Mouse (Mus musculus): ENCODE measurements around the gene Brd2. TPM values are rescaled to one million over a fixed set of nuclear protein-coding genes. Genes with fewer than 3 reads are reported as not detected.

Gene Brd2
- polyA plus RNA-seq, 1 experiment from 2014 or later = 35.8 TPM

- Histone ChIP-seq H3K27me3 (ENCODE audit: control insufficient read depth, insufficient read depth, low read depth, low read length) (no peaks in the 10 kb centered on the region), H3K9ac (ENCODE audit: low read depth, low read length) (peak within 1 kb of the TSS; percentile 97), H3K9me3 (replicated peaks; ENCODE audit: control insufficient read depth, low read length) (no peaks in the 10 kb centered on the region), H3K4me3 (ENCODE audit: low read depth, low read length) (peak within 1 kb of the TSS; percentile 99), H3K36me3 (ENCODE audit: control insufficient read depth, insufficient read depth) (peaks cover 38% of the 10 kb centered on the region), H3K4me1 (ENCODE audit: control insufficient read depth, low read depth, low read length) (peaks cover 50% of the 10 kb centered on the region), H3K27ac (ENCODE audit: low read length) (peak within 1 kb of the TSS; percentile 100), H3K4me2 (ENCODE audit: low read depth, low read length) (peak within 1 kb of the TSS; percentile 100)
- WGBS (ENCODE audit: insufficient replicate concordance) = under 1% methylated on average over 96 of the region's 96 CpGs
- ATAC-seq (ENCODE audit: low read depth) = peak; percentile 76
These were observed 2.9 kb downstream of the Brd2 start, which contains the start of gene H2-DMa for GRCm38 (mm10) chr17:34119249-34120179. Gene H2-DMa (plus strand): TSS chr17:34119541.

- Histone ChIP-seq H3K4me1 (ENCODE audit: control insufficient read depth, low read depth, low read length) (peaks cover 47% of the 10 kb centered on the region), H3K4me2 (ENCODE audit: low read depth, low read length) (peak overlapping the region; percentile 77), H3K9me3 (replicated peaks; ENCODE audit: control insufficient read depth, low read length) (no peaks in the 10 kb centered on the region), H3K9ac (ENCODE audit: low read depth, low read length) (peak overlapping the region; percentile 94), H3K27me3 (ENCODE audit: control insufficient read depth, insufficient read depth, low read depth, low read length) (no peaks in the 10 kb centered on the region), H3K36me3 (ENCODE audit: control insufficient read depth, insufficient read depth) (peaks cover 44% of the 10 kb centered on the region), H3K4me3 (ENCODE audit: low read depth, low read length) (peak overlapping the region; percentile 99), H3K27ac (ENCODE audit: low read length) (peak overlapping the region; percentile 74)
- peak; percentile 14 for ATAC-seq (ENCODE audit: low read depth)
- under 1% methylated on average over 38 of the region's 38 CpGs for WGBS (ENCODE audit: insufficient replicate concordance)
These were observed 3.6 kb downstream of the Brd2 start for GRCm38 (mm10) chr17:34118873-34119248.

GRCm38 (mm10) chr17:34118113-34118872 lies 4.1 kb downstream of the Brd2 start:
- peaks cover 50% of the 10 kb centered on the region for H3K36me3 ChIP-seq (ENCODE audit: control insufficient read depth, insufficient read depth)

GRCm38 (mm10) chr17:34117421-34118112 lies 4.9 kb downstream of the Brd2 start:
- no peak for ATAC-seq (ENCODE audit: low read depth)
- Histone ChIP-seq H3K4me3 (ENCODE audit: low read depth, low read length) (peak overlapping the region; percentile 99), H3K9me3 (replicated peaks; ENCODE audit: control insufficient read depth, low read length) (no peaks in the 10 kb centered on the region), H3K27me3 (ENCODE audit: control insufficient read depth, insufficient read depth, low read depth, low read length) (no peaks in the 10 kb centered on the region), H3K9ac (ENCODE audit: low read depth, low read length) (peak overlapping the region; percentile 94), H3K27ac (ENCODE audit: low read length) (peak overlapping the region; percentile 74), H3K4me1 (ENCODE audit: control insufficient read depth, low read depth, low read length) (peaks cover 38% of the 10 kb centered on the region), H3K36me3 (ENCODE audit: control insufficient read depth, insufficient read depth) (peaks cover 57% of the 10 kb centered on the region), H3K4me2 (ENCODE audit: low read depth, low read length) (peak overlapping the region; percentile 77)
- WGBS (ENCODE audit: insufficient replicate concordance) = under 1% methylated on average over 5 of the region's 5 CpGs

More at GRCm38 (mm10) chr17:34118113-34118872, 4.1 kb downstream of the Brd2 start:
- H3K4me2 ChIP-seq (ENCODE audit: low read depth, low read length) = peak overlapping the region; percentile 77
- H3K27me3 ChIP-seq (ENCODE audit: control insufficient read depth, insufficient read depth, low read depth, low read length) = no peaks in the 10 kb centered on the region
- no peak for ATAC-seq (ENCODE audit: low read depth)
- peak overlapping the region; percentile 94 for H3K9ac ChIP-seq (ENCODE audit: low read depth, low read length)
- WGBS (ENCODE audit: insufficient replicate concordance) = under 1% methylated on average over 66 of the region's 67 CpGs
- H3K4me3 ChIP-seq (ENCODE audit: low read depth, low read length) = peak overlapping the region; percentile 99
- no peaks in the 10 kb centered on the region for H3K9me3 ChIP-seq (replicated peaks; ENCODE audit: control insufficient read depth, low read length)
- peak overlapping the region; percentile 74 for H3K27ac ChIP-seq (ENCODE audit: low read length)
- peaks cover 42% of the 10 kb centered on the region for H3K4me1 ChIP-seq (ENCODE audit: control insufficient read depth, low read depth, low read length)

- 46% methylated on average over 7 of the region's 7 CpGs for WGBS (ENCODE audit: insufficient replicate concordance)
- H3K4me2 ChIP-seq (ENCODE audit: low read depth, low read length) = peak overlapping the region; percentile 77
- H3K9me3 ChIP-seq (replicated peaks; ENCODE audit: control insufficient read depth, low read length) = no peaks in the 10 kb centered on the region
- H3K4me3 ChIP-seq (ENCODE audit: low read depth, low read length) = peak overlapping the region; percentile 99
- no peak for ATAC-seq (ENCODE audit: low read depth)
- H3K27ac ChIP-seq (ENCODE audit: low read length) = no peak overlapping the region; the same call in 1 of the 2 replicates
- H3K9ac ChIP-seq (ENCODE audit: low read depth, low read length) = peak overlapping the region; percentile 94
- peaks cover 64% of the 10 kb centered on the region for H3K36me3 ChIP-seq (ENCODE audit: control insufficient read depth, insufficient read depth)
- no peaks in the 10 kb centered on the region for H3K27me3 ChIP-seq (ENCODE audit: control insufficient read depth, insufficient read depth, low read depth, low read length)
- H3K4me1 ChIP-seq (ENCODE audit: control insufficient read depth, low read depth, low read length) = peaks cover 36% of the 10 kb centered on the region
These were observed 5.6 kb downstream of the Brd2 start for GRCm38 (mm10) chr17:34116736-34117370.

GRCm38 (mm10) chr17:34114114-34114513 lies 8.3 kb downstream of the Brd2 start:
- H3K4me1 ChIP-seq (ENCODE audit: control insufficient read depth, low read depth, low read length) = peaks cover 26% of the 10 kb centered on the region
- H3K9me3 ChIP-seq (replicated peaks; ENCODE audit: control insufficient read depth, low read length) = no peaks in the 10 kb centered on the region
- no peak for ATAC-seq (ENCODE audit: low read depth)
- WGBS (ENCODE audit: insufficient replicate concordance) = 85% methylated on average over 7 of the region's 7 CpGs
- no peak overlapping the region for H3K4me2 ChIP-seq (ENCODE audit: low read depth, low read length)
- peaks cover 80% of the 10 kb centered on the region for H3K36me3 ChIP-seq (ENCODE audit: control insufficient read depth, insufficient read depth)
- H3K9ac ChIP-seq (ENCODE audit: low read depth, low read length) = no peak overlapping the region
- H3K4me3 ChIP-seq (ENCODE audit: low read depth, low read length) = no peak overlapping the region
- no peaks in the 10 kb centered on the region for H3K27me3 ChIP-seq (ENCODE audit: control insufficient read depth, insufficient read depth, low read depth, low read length)
- no peak overlapping the region for H3K27ac ChIP-seq (ENCODE audit: low read length)

GRCm38 (mm10) chr17:34110309-34110708 lies 12.1 kb downstream of the Brd2 start:
- no peak overlapping the region for H3K27ac ChIP-seq (ENCODE audit: low read length)
- 80% methylated on average over 8 of the region's 8 CpGs for WGBS (ENCODE audit: insufficient replicate concordance)

GRCm38 (mm10) chr17:34109806-34110195 lies 12.6 kb downstream of the Brd2 start:
- no peak overlapping the region for H3K4me3 ChIP-seq (ENCODE audit: low read depth, low read length)
- H3K36me3 ChIP-seq (ENCODE audit: control insufficient read depth, insufficient read depth) = peaks cover 47% of the 10 kb centered on the region
- no peaks in the 10 kb centered on the region; the same call in 1 of the 2 replicates for H3K27me3 ChIP-seq (ENCODE audit: control insufficient read depth, insufficient read depth, low read depth, low read length)
- H3K27ac ChIP-seq (ENCODE audit: low read length) = no peak overlapping the region
- 58% methylated on average over 3 of the region's 3 CpGs for WGBS (ENCODE audit: insufficient replicate concordance)
- H3K9me3 ChIP-seq (replicated peaks; ENCODE audit: control insufficient read depth, low read length) = no peaks in the 10 kb centered on the region
- peaks cover 2% of the 10 kb centered on the region; the same call in 1 of the 2 replicates for H3K4me1 ChIP-seq (ENCODE audit: control insufficient read depth, low read depth, low read length)
- no peak overlapping the region for H3K4me2 ChIP-seq (ENCODE audit: low read depth, low read length)
- H3K9ac ChIP-seq (ENCODE audit: low read depth, low read length) = no peak overlapping the region
- ATAC-seq (ENCODE audit: low read depth) = no peak

More at GRCm38 (mm10) chr17:34110309-34110708, 12.1 kb downstream of the Brd2 start:
- Histone ChIP-seq H3K36me3 (ENCODE audit: control insufficient read depth, insufficient read depth) (peaks cover 52% of the 10 kb centered on the region), H3K4me1 (ENCODE audit: control insufficient read depth, low read depth, low read length) (peaks cover 7% of the 10 kb centered on the region), H3K27me3 (ENCODE audit: control insufficient read depth, insufficient read depth, low read depth, low read length) (no peaks in the 10 kb centered on the region), H3K4me3 (ENCODE audit: low read depth, low read length) (no peak overlapping the region), H3K4me2 (ENCODE audit: low read depth, low read length) (no peak overlapping the region), H3K9me3 (replicated peaks; ENCODE audit: control insufficient read depth, low read length) (no peaks in the 10 kb centered on the region), H3K9ac (ENCODE audit: low read depth, low read length) (no peak overlapping the region)
- ATAC-seq (ENCODE audit: low read depth) = no peak
